Mouse (Mus musculus) bone marrow, adult 2 months (tissue): ENCODE data around the gene Olfr689.
"Not testable (repeated sequence)": the region's sequence is repeated elsewhere in the genome, so short reads cannot be mapped to it uniquely, and the experiment has no call there.

Experiments
- CTCF ChIP-seq: fragments of 200-500 bp; IDR thresholded peaks from 2 replicates; pipeline ENCODE4 v1.5.1; 2011; ENCODE audit warnings: low read length, control low read depth; ENCODE audit not compliant: control insufficient read depth, insufficient read depth
- POLR2A ChIP-seq: fragments of 200-500 bp; IDR thresholded peaks from 2 replicates; pipeline ENCODE4 v1.6.1; 2011; ENCODE audit warnings: low read depth, mild to moderate bottlenecking, control low read depth, low read length, borderline replicate concordance; ENCODE audit not compliant: control insufficient read depth

- not testable (repeated sequence) for TF ChIP-seq POLR2A, CTCF
Observed at GRCm38 (mm10) chr7:105356064-105356463, 45.1 kb downstream of the Olfr689 start.
